Mouse (Mus musculus): ENCODE measurements around the gene Gsg1l.

DNA sequence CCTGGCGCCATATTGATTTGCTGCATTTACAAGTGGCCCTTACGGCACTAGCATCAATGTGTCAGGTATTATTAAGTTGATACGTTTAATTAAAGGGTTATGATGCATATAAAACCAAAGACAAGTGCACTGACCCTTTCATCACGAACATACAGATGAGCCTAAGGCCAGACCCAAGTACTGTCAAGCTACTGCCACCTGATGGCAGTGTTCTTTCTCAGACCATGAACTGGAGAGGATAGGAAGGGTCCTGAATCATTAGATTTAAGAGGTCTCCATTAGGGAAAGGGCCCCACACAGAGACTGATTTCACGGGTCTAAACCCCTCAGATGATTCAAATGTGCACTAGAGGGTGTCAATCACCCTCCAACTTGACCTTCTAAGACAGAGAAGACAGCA, 55.6 kb downstream of the Gsg1l start:
- TF ChIP-seq GATA1 (IDR thresholded peaks at IDR 0.05; ENCODE audit: borderline replicate concordance, low read length): no peak
- TF ChIP-seq CTCF (IDR thresholded peaks at IDR 0.05; ENCODE audit: low read depth, low read length): no peak
